Mouse (Mus musculus): ENCODE data around the gene Mdh1. TPM values are rescaled to one million over a fixed set of nuclear protein-coding genes. Genes with fewer than 3 reads are reported as not detected.

The Mdh1 gene
- 100 to 1,000 TPM; 669 to 698 TPM for total RNA-seq (2021)

GRCm38 (mm10) chr11:21571700-21572381, at the start of gene Mdh1, which contains the start of gene Wdpcp:
Mdh1 (minus strand) TSS chr11:21572367.
Wdpcp (plus strand) TSS chr11:21572235.
- DNase-seq (ENCODE audit: extremely low spot score in 1 of 2, low spot score in 1 of 2) = peak; percentile 79 to 87

GRCm38 (mm10) chr11:21615915-21616314, 43.7 kb upstream of the Mdh1 start:
- DNase-seq (ENCODE audit: extremely low spot score in 1 of 2, low spot score in 1 of 2) = no peak

GRCm38 (mm10) chr11:21602497-21602896, 30.3 kb upstream of the Mdh1 start:
- DNase-seq (ENCODE audit: extremely low spot score in 1 of 2, low spot score in 1 of 2) = no peak

- DNase-seq (ENCODE audit: extremely low spot score in 1 of 2, low spot score in 1 of 2) = no peak
These were observed 11.1 kb upstream of the Mdh1 start for GRCm38 (mm10) chr11:21583286-21583685.

- no peak for DNase-seq (ENCODE audit: extremely low spot score in 1 of 2, low spot score in 1 of 2)
These were observed 9.3 kb upstream of the Mdh1 start for GRCm38 (mm10) chr11:21581472-21581871.

GRCm38 (mm10) chr11:21570973-21571372, 1.2 kb downstream of the Mdh1 start:
- peak in 1 of 2 experiments; percentile 19 for DNase-seq (ENCODE audit: extremely low spot score in 1 of 2, low spot score in 1 of 2)

- no peak for DNase-seq (ENCODE audit: extremely low spot score in 1 of 2, low spot score in 1 of 2)
These were observed 2.1 kb downstream of the Mdh1 start for GRCm38 (mm10) chr11:21570109-21570474.

GRCm38 (mm10) chr11:21569456-21570108, 2.6 kb downstream of the Mdh1 start:
- DNase-seq (ENCODE audit: extremely low spot score in 1 of 2, low spot score in 1 of 2) = peak in 1 of 2 experiments; percentile 22

GRCm38 (mm10) chr11:21569002-21569401, 3.2 kb downstream of the Mdh1 start:
- DNase-seq (ENCODE audit: extremely low spot score in 1 of 2, low spot score in 1 of 2) = no peak

GRCm38 (mm10) chr11:21567733-21568132, 4.4 kb downstream of the Mdh1 start:
- DNase-seq (ENCODE audit: extremely low spot score in 1 of 2, low spot score in 1 of 2) = no peak

GRCm38 (mm10) chr11:21566934-21567333, 5.2 kb downstream of the Mdh1 start:
- DNase-seq (ENCODE audit: extremely low spot score in 1 of 2, low spot score in 1 of 2) = no peak

GRCm38 (mm10) chr11:21564681-21565405, 7.3 kb downstream of the Mdh1 start:
- no peak for DNase-seq (ENCODE audit: extremely low spot score in 1 of 2, low spot score in 1 of 2)

- DNase-seq (ENCODE audit: extremely low spot score in 1 of 2, low spot score in 1 of 2) = no peak
These were observed 8.4 kb downstream of the Mdh1 start for GRCm38 (mm10) chr11:21563617-21564325.

- no peak for DNase-seq (ENCODE audit: extremely low spot score in 1 of 2, low spot score in 1 of 2)
These were observed 10.8 kb downstream of the Mdh1 start for GRCm38 (mm10) chr11:21561347-21561746.

- no peak for DNase-seq (ENCODE audit: extremely low spot score in 1 of 2, low spot score in 1 of 2)
These were observed 12.4 kb downstream of the Mdh1 start for GRCm38 (mm10) chr11:21559727-21560126.

- DNase-seq (ENCODE audit: extremely low spot score in 1 of 2, low spot score in 1 of 2) = no peak
These were observed 20.1 kb downstream of the Mdh1 start for GRCm38 (mm10) chr11:21552049-21552448.

GRCm38 (mm10) chr11:21550222-21551173, 21.7 kb downstream of the Mdh1 start:
- DNase-seq (ENCODE audit: extremely low spot score in 1 of 2, low spot score in 1 of 2) = no peak

GRCm38 (mm10) chr11:21549754-21550153, 22.4 kb downstream of the Mdh1 start:
- no peak for DNase-seq (ENCODE audit: extremely low spot score in 1 of 2, low spot score in 1 of 2)

- no peak for DNase-seq (ENCODE audit: extremely low spot score in 1 of 2, low spot score in 1 of 2)
These were observed 23.1 kb downstream of the Mdh1 start for GRCm38 (mm10) chr11:21549052-21549451.

GRCm38 (mm10) chr11:21547518-21547917, 24.6 kb downstream of the Mdh1 start:
- no peak for DNase-seq (ENCODE audit: extremely low spot score in 1 of 2, low spot score in 1 of 2)

Data from layer of hippocampus, postnatal 25 days (tissue).